Mouse (Mus musculus) midbrain, embryonic 15.5 days (tissue): ENCODE data around the gene Ptpn14. TPM values are rescaled to one million over a fixed set of nuclear protein-coding genes. Genes with fewer than 3 reads are reported as not detected.
"Not testable (repeated sequence)": the region's sequence is repeated elsewhere in the genome, so short reads cannot be mapped to it uniquely, and the experiment has no call there.

Experiments
- ATAC-seq: fragments of 200-750 bp; cut with Nextera tagmentation; replicated peaks from 2 replicates; pipeline ENCODE4 v1.8.0; 2017; ENCODE audit warnings: moderate TSS enrichment
- H3K27ac ChIP-seq: fragments of 300-500 bp; sonication (generic); 2 replicates; pipeline ENCODE4 v1.5.1; 2015; ENCODE audit warnings: mild to moderate bottlenecking, inconsistent platforms
- H3K27me3 ChIP-seq: fragments of 300-500 bp; sonication (generic); replicated peaks from 2 replicates; pipeline ENCODE4 v1.6.1; 2015; ENCODE audit warnings: inconsistent platforms
- H3K36me3 ChIP-seq: fragments of 300-500 bp; sonication (generic); replicated peaks from 2 replicates; pipeline ENCODE4 v1.6.1; 2015; ENCODE audit warnings: inconsistent platforms
- H3K4me1 ChIP-seq: fragments of 300-500 bp; sonication (generic); 2 replicates; pipeline ENCODE4 v1.6.1; 2015; ENCODE audit warnings: inconsistent platforms
- H3K4me2 ChIP-seq: fragments of 300-500 bp; sonication (generic); 2 replicates; pipeline ENCODE4 v1.6.1; 2015; ENCODE audit warnings: inconsistent platforms, mild to moderate bottlenecking, moderate library complexity
- H3K4me3 ChIP-seq: fragments of 300-500 bp; sonication (generic); 2 replicates; pipeline ENCODE4 v1.5.1; 2015; ENCODE audit warnings: mild to moderate bottlenecking, inconsistent platforms
- H3K9ac ChIP-seq: fragments of 300-500 bp; sonication (generic); 2 replicates; pipeline ENCODE4 v1.6.1; 2015; ENCODE audit warnings: mild to moderate bottlenecking, inconsistent platforms
- H3K9me3 ChIP-seq: fragments of 300-500 bp; sonication (generic); 2 replicates; pipeline ENCODE4 v1.6.1; 2016; ENCODE audit warnings: inconsistent platforms
- WGBS: fragments of 180-500 bp; shearing (Covaris S2); methylation state at CpG from one replicate; pipeline ENCODE4 v1.1.7; 2015; ENCODE audit warnings: mixed read lengths; 5-methylcytosine and 5-hydroxymethylcytosine counted together
- polyA plus RNA-seq: library from polyadenylated mRNA; unstranded; fragments of >200 nt; fragmentation: Nextera tagmentation; extraction: Ambion mirVana; gene quantifications from 2 replicates; pipeline ENCODE4 v1.2.1, GENCODE M21; 2015

Gene Ptpn14
- polyA plus RNA-seq, result 1.5 and 2.1 TPM in 2 replicates

DNA sequence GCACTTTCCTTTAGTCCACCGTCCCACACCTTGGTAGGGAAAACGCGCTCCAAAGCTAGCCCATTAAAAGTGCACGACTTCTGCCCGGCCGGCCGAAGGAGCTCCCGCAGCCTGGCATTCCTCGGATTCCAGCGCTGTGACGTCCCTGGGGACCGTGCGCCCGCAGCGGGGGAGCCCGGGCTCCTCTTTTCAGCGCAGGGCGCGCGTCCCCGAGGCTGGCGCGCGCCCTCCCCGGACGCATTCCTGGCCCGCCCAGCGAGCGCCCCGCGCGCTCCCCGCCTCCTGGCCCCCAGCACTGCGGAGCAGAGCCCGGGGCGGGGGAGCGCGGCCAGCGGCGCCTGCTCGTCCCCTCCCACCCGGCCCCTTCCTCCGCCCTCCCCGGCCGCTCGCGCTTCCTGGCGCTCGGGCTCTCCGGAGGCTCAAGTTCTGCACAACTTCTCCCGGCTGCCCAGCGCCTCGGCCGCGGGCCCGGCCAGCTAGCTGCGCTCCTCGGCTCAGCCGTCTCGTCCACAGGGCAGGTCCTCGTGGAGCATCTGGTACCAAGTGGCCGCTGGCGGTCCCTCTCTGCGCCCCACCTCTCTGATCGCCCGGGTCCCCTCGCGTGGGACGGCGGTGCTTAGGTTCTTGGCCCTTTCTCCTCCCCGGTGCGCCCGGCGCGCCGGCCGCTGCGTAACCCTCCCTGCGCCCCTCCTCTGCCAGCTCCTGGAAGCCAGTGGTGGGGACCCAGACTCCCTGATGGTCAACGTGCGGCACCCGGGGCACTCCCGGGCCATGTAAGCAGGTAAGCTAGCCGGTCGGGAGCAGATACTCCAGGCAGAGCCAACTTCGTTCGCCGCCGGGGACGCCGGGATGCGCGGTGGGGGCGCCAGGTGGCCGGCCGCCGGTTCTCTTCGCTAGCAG is at the start of gene Ptpn14:
Gene Ptpn14 (plus strand): TSS at position 385 of the 900 bp plus-strand sequence.
- Histone ChIP-seq H3K27ac (0 out of 2 replicates have a peak within 1 kb of the TSS, but pooled peaks have one; percentile 10), H3K36me3 (no peaks in the 10 kb centered on the region), H3K27me3 (peaks cover 42% of the 10 kb centered on the region), H3K9me3 (no peaks in the 10 kb centered on the region), H3K4me3 (peak within 1 kb of the TSS; percentile 48), H3K4me1 (peaks cover 21% of the 10 kb centered on the region), H3K9ac (peak within 1 kb of the TSS; percentile 44), H3K4me2 (peak within 1 kb of the TSS; percentile 99)
- 0% methylated on average over 79 of the region's 98 CpGs for WGBS
- ATAC-seq, result peak; percentile 84

DNA sequence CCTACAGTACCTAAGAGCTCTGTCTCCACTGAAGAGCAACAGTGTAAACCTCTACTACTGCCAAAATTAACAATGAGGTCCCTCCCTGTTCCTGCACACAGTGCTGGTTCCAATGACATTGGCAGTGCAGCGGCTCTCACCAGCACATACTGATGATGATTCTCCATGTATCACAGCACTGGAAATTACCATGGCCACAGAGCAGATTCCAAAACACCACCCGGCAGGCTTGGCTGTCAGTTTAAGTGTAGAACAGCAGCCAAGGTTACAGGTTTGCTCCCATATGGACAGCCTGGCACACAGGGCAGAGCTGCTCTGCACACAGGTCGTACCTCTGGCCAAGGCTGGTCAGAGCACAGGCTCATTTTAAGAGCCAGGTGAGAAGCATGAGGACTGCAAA is 48.5 kb upstream of the Ptpn14 start:
- Histone ChIP-seq H3K4me3 (no peak overlapping the region), H3K4me2 (no peak overlapping the region), H3K27ac (no peak overlapping the region), H3K9ac (no peak overlapping the region), H3K27me3 (no peaks in the 10 kb centered on the region), H3K9me3 (no peaks in the 10 kb centered on the region), H3K36me3 (no peaks in the 10 kb centered on the region), H3K4me1 (no peaks in the 10 kb centered on the region)
- ATAC-seq, result no peak
- 96% methylated on average over 3 of the region's 3 CpGs for WGBS

DNA sequence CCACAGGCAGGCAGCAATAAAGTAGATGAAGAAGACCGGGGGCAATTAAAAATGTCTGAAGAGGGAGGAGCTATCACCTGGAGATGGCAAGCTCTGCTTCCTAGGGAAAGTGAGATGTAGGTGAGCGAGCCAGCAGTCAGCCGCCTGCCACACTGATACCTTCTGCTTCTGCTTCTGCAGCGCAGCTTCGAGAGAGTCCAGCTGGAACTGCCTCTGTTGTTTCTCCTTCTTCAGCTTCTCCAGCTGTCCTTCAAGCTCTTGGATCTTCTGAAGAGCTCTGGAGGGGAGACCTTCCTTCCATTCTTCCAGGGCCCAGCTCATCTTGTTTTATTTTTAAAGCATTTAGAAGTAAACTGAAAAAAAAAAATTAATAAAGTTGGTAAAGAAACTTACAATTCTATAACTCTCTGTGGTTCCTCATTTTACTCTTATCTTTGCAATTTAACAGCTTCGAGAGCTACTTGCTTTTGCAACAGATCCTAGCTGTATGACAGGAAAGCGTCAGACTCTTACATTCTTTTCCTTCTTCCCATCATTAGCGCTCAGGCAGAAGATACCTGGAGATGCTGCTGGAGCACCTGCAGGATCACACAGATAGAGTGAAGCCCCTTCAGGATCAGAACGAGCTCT is 43.2 kb upstream of the Ptpn14 start:
- no peaks in the 10 kb centered on the region for H3K9me3 ChIP-seq
- H3K36me3 ChIP-seq, result no peaks in the 10 kb centered on the region
- no peak overlapping the region for H3K27ac ChIP-seq
- WGBS, result 94% methylated on average over 9 of the region's 9 CpGs
- no peak for ATAC-seq
- H3K4me1 ChIP-seq, result peaks cover 16% of the 10 kb centered on the region
- H3K4me2 ChIP-seq, result no peak overlapping the region
- no peaks in the 10 kb centered on the region for H3K27me3 ChIP-seq
- H3K4me3 ChIP-seq, result no peak overlapping the region
- H3K9ac ChIP-seq, result no peak overlapping the region

DNA sequence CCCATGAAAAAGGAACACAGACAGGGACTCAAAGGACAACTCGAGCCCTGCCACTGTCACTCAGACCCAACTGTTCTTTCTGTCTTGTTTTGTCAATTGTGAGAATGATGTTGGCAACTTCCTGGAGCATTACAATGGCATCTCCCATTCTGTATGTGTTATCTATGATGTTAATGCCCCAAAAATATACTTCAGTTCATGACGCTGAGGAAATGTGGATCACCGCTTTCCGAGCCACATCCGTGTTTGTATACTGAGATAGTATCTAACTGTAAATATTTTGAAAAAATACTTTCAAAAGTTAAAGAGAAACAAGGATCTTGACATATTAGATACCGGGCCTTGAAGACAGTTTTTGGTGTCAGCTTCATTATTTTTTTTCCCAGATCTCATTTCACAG is 42.0 kb upstream of the Ptpn14 start:
- Histone ChIP-seq H3K4me2 (no peak overlapping the region), H3K4me1 (peaks cover 16% of the 10 kb centered on the region), H3K27ac (no peak overlapping the region), H3K36me3 (no peaks in the 10 kb centered on the region), H3K9me3 (no peaks in the 10 kb centered on the region), H3K9ac (no peak overlapping the region), H3K4me3 (no peak overlapping the region), H3K27me3 (no peaks in the 10 kb centered on the region)
- ATAC-seq, result no peak
- 90% methylated on average over 6 of the region's 6 CpGs for WGBS

DNA sequence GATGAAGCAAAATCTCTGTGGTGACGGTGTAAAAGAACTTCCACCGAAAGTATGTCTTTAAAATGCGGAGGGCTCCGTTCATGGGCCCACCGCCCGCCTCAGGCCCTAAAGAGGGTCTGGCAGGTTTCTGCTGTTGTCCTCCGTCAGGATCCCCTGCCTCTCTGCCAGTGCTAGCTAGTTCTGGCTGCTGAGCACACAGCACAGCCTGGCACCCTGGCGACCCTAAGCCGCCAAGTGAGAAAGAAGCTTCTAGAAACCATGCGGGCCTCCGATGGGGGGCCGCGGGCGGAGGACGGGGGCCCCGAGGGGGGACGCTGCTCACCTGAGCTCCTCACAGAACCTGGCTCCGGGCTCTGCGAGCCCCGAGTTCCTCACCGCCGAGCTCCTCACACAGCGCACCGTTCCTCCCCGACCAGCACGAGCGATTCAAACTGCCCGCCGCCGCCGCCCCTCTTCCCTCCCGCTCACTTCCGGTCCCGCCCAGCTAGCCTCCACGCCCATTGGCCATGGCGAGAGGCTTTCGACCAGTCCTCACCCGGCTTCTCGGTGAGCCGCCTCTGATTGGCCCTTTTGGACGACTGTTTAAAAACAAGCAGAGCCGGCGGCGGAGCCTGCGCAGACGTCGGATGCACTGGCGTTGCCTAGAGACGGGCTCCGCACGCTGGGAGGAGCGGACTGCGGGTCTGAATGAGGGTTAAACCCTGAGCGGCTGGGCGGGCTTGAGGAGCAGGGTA is 40.2 kb upstream of the Ptpn14 start, which contains the start of gene Cenpf:
Gene Cenpf (minus strand): TSS at position 433 of the 734 bp plus-strand sequence.
- 0 out of 2 replicates have a peak within 1 kb of the TSS, but pooled peaks have one; percentile 11 for H3K9ac ChIP-seq
- H3K27ac ChIP-seq, result no peak within 1 kb of the TSS

DNA sequence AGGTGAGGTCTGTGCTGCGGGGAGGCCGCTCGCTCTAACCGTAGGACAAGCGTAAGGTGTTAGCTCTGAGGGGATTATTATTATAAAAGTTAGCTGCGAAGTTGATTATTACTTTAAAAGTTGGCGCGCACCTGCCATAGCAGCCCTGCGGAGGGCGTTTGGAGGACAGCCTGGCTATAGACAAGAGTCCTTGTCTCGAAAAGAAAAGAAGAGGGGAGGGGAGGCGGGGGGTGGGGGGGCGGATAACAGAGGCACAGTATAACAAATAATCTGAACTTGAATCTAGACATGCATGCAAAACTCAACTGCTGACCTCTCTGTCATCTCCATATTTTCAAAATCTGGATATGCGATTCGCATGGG is 39.7 kb upstream of the Ptpn14 start:
- Histone ChIP-seq H3K27ac (no peak overlapping the region), H3K4me2 (peak overlapping the region; percentile 86), H3K9me3 (no peaks in the 10 kb centered on the region), H3K36me3 (no peaks in the 10 kb centered on the region), H3K4me3 (peak overlapping the region; percentile 56), H3K27me3 (no peaks in the 10 kb centered on the region), H3K4me1 (peaks cover 16% of the 10 kb centered on the region), H3K9ac (no peak overlapping the region)
- under 1% methylated on average over 15 of the region's 15 CpGs for WGBS
- no peak for ATAC-seq

More for the DNA sequence above, 40.2 kb upstream of the Ptpn14 start, which contains the start of gene Cenpf:
- Histone ChIP-seq H3K36me3 (no peaks in the 10 kb centered on the region), H3K4me2 (peak within 1 kb of the TSS; percentile 86), H3K4me3 (peak within 1 kb of the TSS; percentile 56), H3K27me3 (no peaks in the 10 kb centered on the region), H3K9me3 (no peaks in the 10 kb centered on the region), H3K4me1 (peaks cover 16% of the 10 kb centered on the region)
- ATAC-seq, result peak; percentile 100
- WGBS, result under 1% methylated on average over 54 of the region's 55 CpGs

DNA sequence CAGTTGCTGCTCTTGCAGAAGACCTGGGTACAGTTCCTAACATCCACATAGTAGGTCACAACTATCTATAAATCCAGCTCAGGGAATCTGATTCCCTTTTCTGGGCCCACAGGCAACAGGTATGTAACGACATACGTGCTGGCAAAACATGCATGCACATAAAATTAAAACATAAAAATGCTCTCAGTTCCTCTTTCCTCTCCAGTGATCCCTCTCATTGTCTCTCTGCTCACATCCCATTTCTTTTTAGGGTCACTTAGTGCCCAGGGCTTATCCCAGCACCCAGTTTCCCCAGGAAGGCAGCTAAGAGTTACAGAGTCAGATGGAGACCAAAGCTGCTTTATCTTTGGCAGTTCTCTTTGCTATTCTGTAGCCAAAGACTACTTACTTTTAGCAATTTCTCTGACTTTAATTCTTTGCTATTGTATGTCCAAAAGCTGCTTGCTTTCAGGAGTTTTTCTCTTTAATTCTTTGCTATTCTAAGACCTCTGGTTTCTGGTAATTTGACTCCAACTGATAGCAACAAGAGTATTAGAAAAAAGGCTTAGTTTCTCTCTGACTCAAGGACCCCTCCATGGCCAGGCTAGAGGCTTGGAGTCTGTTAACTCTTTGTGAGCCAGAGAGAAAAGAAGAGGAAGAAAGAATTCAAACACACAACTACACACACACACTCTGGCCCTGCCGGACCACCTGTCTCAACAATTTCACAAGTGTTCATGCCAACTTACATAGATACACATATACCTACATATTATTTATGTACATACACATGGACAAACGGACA is 38.8 kb upstream of the Ptpn14 start:
- H3K4me1 ChIP-seq, result peaks cover 16% of the 10 kb centered on the region
- H3K36me3 ChIP-seq, result no peaks in the 10 kb centered on the region
- H3K27ac ChIP-seq, result no peak overlapping the region
- H3K9ac ChIP-seq, result no peak overlapping the region
- H3K4me2 ChIP-seq, result peak overlapping the region; percentile 86
- H3K4me3 ChIP-seq, result peak overlapping the region; percentile 56; the same call in 1 of the 2 replicates
- no peaks in the 10 kb centered on the region for H3K9me3 ChIP-seq
- no peaks in the 10 kb centered on the region for H3K27me3 ChIP-seq
- no peak for ATAC-seq
- WGBS, result 19% methylated on average over 4 of the region's 4 CpGs

DNA sequence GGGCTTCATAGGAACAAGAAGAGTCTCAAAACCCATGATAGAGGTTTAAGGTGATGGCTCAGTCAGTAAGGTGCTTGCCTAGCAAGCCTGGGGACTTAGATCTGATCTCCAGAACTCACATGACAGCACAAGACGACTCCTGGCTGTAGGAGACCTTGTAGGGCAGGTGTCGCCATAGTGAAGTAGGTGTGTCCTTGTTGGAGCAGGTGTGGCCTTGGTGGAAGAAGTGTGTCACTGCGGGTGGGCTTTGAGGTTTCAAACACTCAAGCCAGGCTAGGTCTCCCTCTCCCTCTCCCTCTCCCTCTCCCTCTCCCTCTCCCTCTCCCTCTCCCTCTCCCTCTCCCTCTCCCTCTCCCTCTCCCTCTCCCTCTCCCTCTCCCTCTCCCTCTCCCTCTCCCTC is 35.6 kb upstream of the Ptpn14 start:
- WGBS, result 61% methylated on average over 3 of the region's 3 CpGs
- not testable (repeated sequence) for H3K9me3 ChIP-seq, H3K4me1 ChIP-seq, H3K4me3 ChIP-seq, H3K27ac ChIP-seq, H3K36me3 ChIP-seq, ATAC-seq, H3K4me2 ChIP-seq, H3K9ac ChIP-seq, H3K27me3 ChIP-seq

DNA sequence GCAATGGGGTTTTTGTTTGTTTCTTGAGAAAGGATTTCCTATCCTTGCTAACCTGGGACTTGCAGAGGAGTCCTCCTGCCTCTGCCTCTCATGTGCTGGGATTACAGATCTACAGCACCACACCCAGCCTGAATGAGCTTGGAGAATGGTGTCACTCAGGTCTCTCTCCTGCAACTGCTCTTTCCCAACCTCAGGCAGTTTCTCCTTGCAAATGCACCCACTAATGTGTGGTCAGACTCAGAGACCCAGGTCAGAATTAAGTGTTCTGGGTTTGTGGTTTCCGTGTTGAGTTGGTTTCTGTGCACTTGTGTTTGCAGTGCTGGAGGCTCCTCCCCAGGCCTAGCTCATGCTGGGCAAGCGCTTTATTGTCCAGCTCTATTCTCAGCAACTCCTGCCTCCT is 33.7 kb upstream of the Ptpn14 start:
- no peak for ATAC-seq
- Histone ChIP-seq H3K27me3 (no peaks in the 10 kb centered on the region), H3K4me3 (no peak overlapping the region), H3K27ac (no peak overlapping the region), H3K9me3 (no peaks in the 10 kb centered on the region), H3K4me1 (no peaks in the 10 kb centered on the region), H3K4me2 (no peak overlapping the region), H3K9ac (no peak overlapping the region), H3K36me3 (no peaks in the 10 kb centered on the region)
- WGBS, result 91% methylated on average over 2 of the region's 2 CpGs

DNA sequence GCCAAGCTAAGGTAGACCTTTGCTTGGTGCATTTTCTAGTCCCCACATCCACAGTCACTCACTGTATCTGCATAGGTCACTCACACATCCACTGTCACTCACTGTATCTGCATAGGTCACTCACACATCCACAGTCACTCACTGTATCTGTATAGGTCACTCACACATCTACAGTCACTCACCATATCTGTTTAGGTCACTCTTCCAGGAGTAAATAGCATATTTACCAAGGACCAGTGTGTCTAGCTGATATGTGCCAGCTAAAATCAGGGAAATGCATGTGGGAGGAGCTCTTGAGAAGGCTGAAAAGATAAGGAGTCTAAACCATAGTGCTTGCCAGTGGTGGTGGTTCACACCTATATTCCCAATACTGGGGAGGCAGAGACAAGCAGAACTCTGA is 32.7 kb upstream of the Ptpn14 start:
- no peak overlapping the region for H3K9ac ChIP-seq
- no peaks in the 10 kb centered on the region for H3K27me3 ChIP-seq
- ATAC-seq, result no peak
- H3K9me3 ChIP-seq, result no peaks in the 10 kb centered on the region
- no peak overlapping the region for H3K4me2 ChIP-seq
- no peaks in the 10 kb centered on the region for H3K36me3 ChIP-seq
- no peaks in the 10 kb centered on the region for H3K4me1 ChIP-seq
- H3K27ac ChIP-seq, result no peak overlapping the region
- H3K4me3 ChIP-seq, result no peak overlapping the region

DNA sequence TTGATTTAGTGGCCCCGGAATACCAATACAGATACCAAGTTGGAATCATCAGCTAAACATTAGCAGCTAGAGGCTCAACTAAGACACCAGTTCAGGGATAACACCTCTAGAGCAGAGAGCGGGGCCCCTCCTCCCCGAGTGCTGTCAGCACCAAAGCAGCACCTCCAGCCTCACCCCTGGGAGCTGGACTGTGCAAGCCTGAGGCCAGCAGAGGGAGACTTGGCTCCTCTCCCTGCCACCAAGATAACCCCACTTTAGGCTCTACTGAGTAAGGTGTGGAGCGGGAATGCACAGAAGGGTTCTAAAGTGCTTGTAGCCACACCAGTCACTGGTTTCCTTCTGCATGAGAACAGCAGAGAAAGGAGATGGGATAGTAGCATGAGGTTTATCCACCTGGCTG is 29.7 kb upstream of the Ptpn14 start:
- Histone ChIP-seq H3K9ac (no peak overlapping the region), H3K4me1 (no peaks in the 10 kb centered on the region)
- ATAC-seq, result no peak

More for the DNA sequence above, 29.7 kb upstream of the Ptpn14 start:
- WGBS, result 72% methylated on average over 4 of the region's 4 CpGs
- Histone ChIP-seq H3K36me3 (no peaks in the 10 kb centered on the region), H3K27me3 (no peaks in the 10 kb centered on the region), H3K27ac (no peak overlapping the region), H3K4me3 (no peak overlapping the region), H3K4me2 (no peak overlapping the region), H3K9me3 (no peaks in the 10 kb centered on the region)
